Mouse (Mus musculus) macrophage (primary cell): ENCODE data around the gene Cd5. TPM values are rescaled to one million over a fixed set of nuclear protein-coding genes. Genes with fewer than 3 reads are reported as not detected.

Experiments
- H3K27ac ChIP-seq: fragments of 350-480 bp; formaldehyde crosslinking; 2 replicates; pipeline ENCODE4 v1.9.0; 2021
- H3K36me3 ChIP-seq: fragments of 350-480 bp; formaldehyde crosslinking; 2 replicates; pipeline ENCODE4 v1.9.0; 2021; ENCODE audit errors: inconsistent target
- H3K4me3 ChIP-seq: fragments of 350-480 bp; formaldehyde crosslinking; 2 replicates; pipeline ENCODE4 v1.9.0; 2021; ENCODE audit errors: inconsistent target
- H3K79me2 ChIP-seq: fragments of 350-480 bp; formaldehyde crosslinking; 2 replicates; pipeline ENCODE4 v1.9.0; 2021; ENCODE audit errors: inconsistent target
- WGBS: methylation state at CpG from one replicate; pipeline ENCODE4 v1.1.7; 2026; ENCODE audit warnings: inconsistent platforms; ENCODE audit not compliant: missing documents; 5-methylcytosine and 5-hydroxymethylcytosine counted together
- polyA plus RNA-seq: library from polyadenylated mRNA; stranded (reverse); fragments of 250-400 nt; gene quantifications from 3 replicates; pipeline ENCODE4 v1.2.4, GENCODE M21; 2018; ENCODE audit warnings: inconsistent platforms

Cd5 gene
- polyA plus RNA-seq, 1 experiment from 2014 or later, result 0.42 TPM

DNA sequence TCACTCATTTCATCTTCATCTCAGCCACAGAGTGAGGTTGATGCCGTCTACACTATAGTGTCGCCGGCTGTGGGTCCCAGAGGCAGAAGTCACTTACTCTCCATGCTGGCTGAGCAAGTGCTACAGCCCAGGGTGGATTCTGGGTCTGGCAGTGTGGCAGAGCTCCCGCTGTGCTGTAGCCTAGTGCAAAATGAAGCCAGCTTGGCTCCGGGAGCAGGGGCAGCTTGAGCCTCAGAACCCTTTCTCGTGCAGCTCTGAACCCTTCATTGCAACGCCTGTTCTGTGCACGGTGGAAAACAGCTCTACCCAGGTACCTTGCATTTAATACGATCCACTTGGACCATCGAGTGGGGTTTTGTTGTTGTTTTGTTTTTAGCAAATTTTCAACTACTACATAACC, 28.8 kb upstream of the Cd5 start:
- WGBS, result 97% methylated on average over 10 of the region's 10 CpGs
- H3K79me2 ChIP-seq, result no peaks in the 10 kb centered on the region
- no peak overlapping the region for H3K27ac ChIP-seq
- H3K4me3 ChIP-seq, result no peak overlapping the region
- no peaks in the 10 kb centered on the region for H3K36me3 ChIP-seq

- Histone ChIP-seq H3K27ac (no peak overlapping the region), H3K4me3 (no peak overlapping the region)
These were observed 24.7 kb upstream of the Cd5 start for GRCm38 (mm10) chr19:10763381-10764031.

GRCm38 (mm10) chr19:10762468-10762867, 23.7 kb upstream of the Cd5 start:
- H3K27ac ChIP-seq, result no peak overlapping the region
- WGBS, result 91% methylated on average over 6 of the region's 6 CpGs
- no peak overlapping the region for H3K4me3 ChIP-seq
- H3K36me3 ChIP-seq, result no peaks in the 10 kb centered on the region
- no peaks in the 10 kb centered on the region for H3K79me2 ChIP-seq

More at GRCm38 (mm10) chr19:10763381-10764031, 24.7 kb upstream of the Cd5 start:
- 87% methylated on average over 21 of the region's 21 CpGs for WGBS
- H3K79me2 ChIP-seq, result no peaks in the 10 kb centered on the region
- H3K36me3 ChIP-seq, result no peaks in the 10 kb centered on the region

DNA sequence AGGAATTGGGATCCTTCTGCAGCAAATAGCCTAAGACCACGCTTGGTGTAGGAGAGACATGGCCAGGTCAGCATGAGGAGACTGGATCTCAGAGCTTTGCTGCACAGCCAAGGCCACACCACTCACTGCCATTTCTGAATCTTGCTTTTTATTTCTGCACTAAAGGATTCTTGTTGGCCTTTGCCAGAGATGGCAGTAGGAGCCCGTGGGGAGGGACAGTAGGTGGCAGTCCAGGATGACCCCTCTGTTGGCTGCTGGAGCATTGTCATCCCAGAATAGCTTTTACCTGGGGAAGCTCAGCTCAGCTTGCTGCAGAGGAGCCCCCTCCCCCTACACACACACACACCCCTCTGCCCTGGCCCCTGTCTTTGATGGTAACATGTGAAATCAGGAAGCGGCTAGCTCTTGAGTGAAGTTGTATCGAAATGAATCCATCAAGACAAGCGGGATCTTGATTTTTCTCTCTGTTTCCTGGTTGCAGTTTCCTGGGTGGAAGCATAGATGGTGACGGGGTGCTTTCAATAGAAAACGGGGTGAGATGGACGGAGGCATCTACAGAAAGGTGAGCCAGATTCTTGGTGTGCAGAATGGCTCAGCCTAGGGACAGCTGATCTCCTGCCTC, 23.1 kb upstream of the Cd5 start:
- Histone ChIP-seq H3K27ac (no peak overlapping the region), H3K79me2 (no peaks in the 10 kb centered on the region), H3K36me3 (no peaks in the 10 kb centered on the region), H3K4me3 (no peak overlapping the region)
- 90% methylated on average over 8 of the region's 8 CpGs for WGBS

DNA sequence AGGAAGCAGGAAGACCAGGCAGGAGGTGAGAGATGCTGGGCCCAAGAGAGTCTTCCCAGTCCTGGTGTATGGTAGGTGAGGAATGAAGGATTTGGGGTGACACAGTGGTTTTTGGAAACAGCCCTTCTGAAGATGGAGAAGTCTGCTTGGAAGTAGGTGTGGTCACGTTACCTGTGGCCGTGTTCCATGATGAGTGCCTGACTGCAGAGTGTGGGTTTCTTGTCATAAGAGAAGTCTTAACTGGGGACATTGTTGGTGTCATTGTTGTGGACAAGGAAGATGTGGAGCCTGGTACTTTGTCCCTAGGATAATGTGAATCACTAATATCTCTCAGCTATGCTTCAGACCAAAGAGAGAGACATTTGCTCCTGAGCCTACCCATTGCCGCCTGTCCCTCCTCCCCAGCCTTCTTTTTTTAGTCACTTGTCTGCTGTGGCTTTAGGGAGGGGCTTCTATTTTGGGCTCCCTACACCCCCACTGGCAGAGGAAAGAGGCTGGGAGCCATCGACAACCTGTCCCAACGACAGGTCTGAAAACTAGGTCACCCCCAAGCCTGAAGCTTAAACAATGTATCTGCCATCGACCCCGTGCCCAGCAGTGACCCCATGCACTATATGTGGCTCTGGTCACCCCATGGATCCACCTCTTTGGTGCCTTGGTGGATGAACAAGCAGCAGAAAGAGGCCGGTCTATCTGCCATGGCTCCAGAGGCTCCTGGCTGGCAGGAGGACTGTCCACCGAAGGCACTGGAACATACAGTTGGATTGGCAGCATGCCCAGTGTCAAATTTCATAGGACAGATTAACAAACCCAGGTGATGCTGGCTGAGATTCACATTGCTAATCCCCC, 21.4 kb upstream of the Cd5 start:
- Histone ChIP-seq H3K27ac (no peak overlapping the region), H3K4me3 (no peak overlapping the region), H3K36me3 (no peaks in the 10 kb centered on the region), H3K79me2 (no peaks in the 10 kb centered on the region)
- WGBS, result 71% methylated on average over 9 of the region's 9 CpGs

DNA sequence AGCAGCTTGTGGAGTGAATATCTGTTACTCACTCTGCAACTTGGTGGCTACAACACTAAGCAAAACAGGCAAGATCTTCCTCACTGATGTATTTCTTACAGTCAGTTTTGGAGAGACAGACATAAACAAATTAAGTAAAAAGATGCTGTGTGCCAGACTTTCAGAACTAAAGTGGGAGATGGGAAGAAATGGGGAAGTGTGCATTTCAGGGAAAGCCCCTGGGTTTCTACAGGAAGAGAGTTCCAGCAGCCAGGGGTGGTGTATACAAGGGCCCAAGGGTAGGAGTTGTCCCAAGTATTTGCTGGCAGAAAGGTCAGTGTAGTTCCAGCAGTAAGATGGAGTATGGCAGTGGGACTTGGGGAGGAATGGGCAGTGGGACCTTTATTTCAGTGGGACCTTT, 20.7 kb upstream of the Cd5 start:
- Histone ChIP-seq H3K36me3 (no peaks in the 10 kb centered on the region), H3K4me3 (no peak overlapping the region), H3K27ac (no peak overlapping the region), H3K79me2 (no peaks in the 10 kb centered on the region)

- no peaks in the 10 kb centered on the region for H3K36me3 ChIP-seq
- H3K27ac ChIP-seq, result no peak overlapping the region
- no peaks in the 10 kb centered on the region for H3K79me2 ChIP-seq
- WGBS, result 97% methylated on average over 6 of the region's 6 CpGs
- no peak overlapping the region for H3K4me3 ChIP-seq
These were observed 19.9 kb upstream of the Cd5 start for GRCm38 (mm10) chr19:10758708-10759107.

GRCm38 (mm10) chr19:10757526-10757925, 18.7 kb upstream of the Cd5 start:
- 97% methylated on average over 2 of the region's 2 CpGs for WGBS
- no peak overlapping the region for H3K4me3 ChIP-seq
- H3K79me2 ChIP-seq, result no peaks in the 10 kb centered on the region
- no peak overlapping the region for H3K27ac ChIP-seq
- no peaks in the 10 kb centered on the region for H3K36me3 ChIP-seq

DNA sequence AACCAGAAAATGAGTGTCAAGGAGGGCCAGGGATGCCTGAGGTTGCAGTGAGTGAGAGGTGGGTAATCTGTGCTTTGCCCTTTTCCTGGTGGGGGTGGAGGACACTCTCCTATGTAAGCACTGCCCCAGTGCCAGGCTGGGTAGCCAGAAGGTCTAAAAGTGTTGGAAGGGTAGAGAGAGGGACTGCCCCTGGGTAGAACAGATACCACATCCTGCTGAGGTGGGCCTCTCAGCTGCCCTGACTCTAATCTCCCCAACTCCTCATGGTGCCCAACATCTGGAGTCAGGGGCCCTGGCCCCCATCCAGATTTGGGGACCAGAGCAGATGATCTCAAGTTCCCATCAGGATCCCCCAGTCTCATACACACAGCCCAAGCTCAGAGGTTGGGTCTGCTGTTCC, 18.3 kb upstream of the Cd5 start:
- Histone ChIP-seq H3K79me2 (no peaks in the 10 kb centered on the region), H3K4me3 (no peak overlapping the region), H3K27ac (no peak overlapping the region), H3K36me3 (no peaks in the 10 kb centered on the region)

GRCm38 (mm10) chr19:10752646-10753045, 13.8 kb upstream of the Cd5 start:
- Histone ChIP-seq H3K27ac (no peak overlapping the region), H3K36me3 (no peaks in the 10 kb centered on the region), H3K4me3 (no peak overlapping the region), H3K79me2 (no peaks in the 10 kb centered on the region)
- 100% methylated on average over 5 of the region's 5 CpGs for WGBS

- Histone ChIP-seq H3K79me2 (no peaks in the 10 kb centered on the region), H3K36me3 (no peaks in the 10 kb centered on the region), H3K4me3 (no peak overlapping the region), H3K27ac (no peak overlapping the region)
- WGBS, result 96% methylated on average over 6 of the region's 6 CpGs
These were observed 13.3 kb upstream of the Cd5 start for GRCm38 (mm10) chr19:10752106-10752505.

- Histone ChIP-seq H3K27ac (no peak overlapping the region), H3K4me3 (no peak overlapping the region)
- WGBS, result 63% methylated on average over 1 of the region's 1 CpGs
These were observed 12.8 kb upstream of the Cd5 start for GRCm38 (mm10) chr19:10751607-10752006.

DNA sequence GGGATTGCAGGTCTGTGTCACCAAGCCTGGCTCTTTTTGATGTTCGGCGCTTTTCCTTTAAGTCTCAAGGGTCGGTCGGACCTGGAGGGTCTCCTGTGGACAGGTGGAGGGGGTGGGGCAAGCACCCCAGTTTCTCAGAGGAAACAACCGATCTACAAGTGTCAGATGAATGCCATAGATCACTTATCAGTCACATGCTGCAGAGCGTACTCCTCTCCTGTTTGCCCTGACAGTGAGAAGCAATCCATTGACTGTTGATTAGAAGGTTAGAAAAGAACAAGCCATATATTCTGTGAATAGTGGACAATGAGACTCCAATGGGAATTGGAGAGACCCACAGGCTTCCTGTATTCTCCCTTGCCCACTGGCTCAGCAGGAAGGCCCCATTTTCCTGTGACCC, 11.4 kb upstream of the Cd5 start:
- Histone ChIP-seq H3K36me3 (no peaks in the 10 kb centered on the region), H3K4me3 (no peak overlapping the region), H3K79me2 (no peaks in the 10 kb centered on the region), H3K27ac (no peak overlapping the region)
- WGBS, result 89% methylated on average over 6 of the region's 6 CpGs

More at GRCm38 (mm10) chr19:10751607-10752006, 12.8 kb upstream of the Cd5 start:
- Histone ChIP-seq H3K36me3 (no peaks in the 10 kb centered on the region), H3K79me2 (no peaks in the 10 kb centered on the region)

DNA sequence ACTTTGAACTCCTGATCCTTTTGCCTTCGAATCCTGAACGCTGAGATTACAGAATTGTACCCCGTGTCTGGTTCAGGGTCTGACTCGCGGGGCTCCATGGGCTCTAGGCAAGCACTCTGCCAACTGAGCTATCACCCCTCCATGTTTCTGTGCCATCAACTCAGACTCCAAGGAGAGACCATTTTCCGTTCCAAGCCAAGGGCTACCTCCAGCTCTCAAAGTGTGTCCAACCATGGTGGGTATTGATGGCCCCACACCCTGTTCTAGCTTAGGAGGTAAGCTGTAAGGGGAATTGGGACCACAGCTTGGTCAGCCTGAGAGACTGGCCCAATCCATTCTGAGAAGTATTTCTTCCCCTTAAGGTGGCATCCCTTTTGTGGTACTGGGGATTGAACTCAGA, 10.5 kb upstream of the Cd5 start:
- no peaks in the 10 kb centered on the region for H3K79me2 ChIP-seq
- no peak overlapping the region for H3K27ac ChIP-seq
- H3K36me3 ChIP-seq, result no peaks in the 10 kb centered on the region
- WGBS, result 92% methylated on average over 6 of the region's 6 CpGs
- no peak overlapping the region for H3K4me3 ChIP-seq

DNA sequence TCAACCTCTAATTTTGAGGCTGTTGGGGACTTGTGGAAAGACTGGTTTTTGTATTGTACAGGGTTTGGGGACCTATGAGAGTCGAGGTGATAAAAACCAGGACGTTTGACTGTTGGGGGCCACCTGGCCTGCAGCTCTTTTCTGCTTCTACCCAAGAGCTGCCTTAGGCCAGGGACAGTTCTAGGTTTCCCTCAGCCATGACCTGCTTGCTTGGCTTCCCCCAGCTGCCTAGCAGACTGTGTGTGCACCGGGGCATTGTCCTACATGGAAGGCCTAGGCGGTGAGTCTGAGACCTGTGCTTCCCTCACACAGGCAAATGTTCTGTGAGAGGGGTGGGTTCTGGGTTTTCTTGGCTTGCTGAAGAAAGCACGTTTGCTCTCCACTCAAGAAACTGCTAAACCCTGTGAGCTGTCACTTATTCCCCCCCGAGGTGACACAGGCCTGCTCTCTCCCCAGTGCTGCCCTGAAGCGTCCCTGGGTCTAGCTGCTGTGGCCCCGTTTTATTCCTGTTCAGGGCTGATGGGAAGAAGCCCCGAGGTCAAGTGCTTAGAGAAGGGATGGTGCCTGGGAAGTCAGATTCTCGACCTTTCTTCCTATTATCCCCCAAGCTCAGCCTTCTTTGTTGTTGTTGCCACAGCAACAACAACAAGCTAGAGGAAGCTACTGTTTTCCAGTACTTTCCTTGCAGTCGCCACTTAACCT, 9.8 kb upstream of the Cd5 start:
- H3K79me2 ChIP-seq, result no peaks in the 10 kb centered on the region
- WGBS, result 82% methylated on average over 11 of the region's 11 CpGs
- H3K27ac ChIP-seq, result no peak overlapping the region
- no peak overlapping the region for H3K4me3 ChIP-seq
- H3K36me3 ChIP-seq, result no peaks in the 10 kb centered on the region
